Mouse (Mus musculus) hindbrain, embryonic 11.5 days (tissue): ENCODE data around the gene Nes. TPM values are rescaled to one million over a fixed set of nuclear protein-coding genes. Genes with fewer than 3 reads are reported as not detected.

Experiments
- polyA plus RNA-seq: library from polyadenylated mRNA; unstranded; fragments of >200 nt; fragmentation: Nextera tagmentation; extraction: Ambion mirVana; gene quantifications from 2 replicates; pipeline ENCODE4 v1.2.1, GENCODE M21; 2014

The Nes gene
- polyA plus RNA-seq, 1 experiment from 2014 or later = 87.9 TPM

Other genes starting within 250 kb of the Nes start
- 0.40 and 0.83 TPM in 2 replicates for gene Lrrc71, start 222.5 kb upstream of the Nes start, polyA plus RNA-seq
- gene Ntrk1, start 175.9 kb upstream of the Nes start, polyA plus RNA-seq = 6.7 and 8.5 TPM in 2 replicates
- 0.36 and 0.83 TPM in 2 replicates for gene Insrr, start 174.1 kb upstream of the Nes start, polyA plus RNA-seq
- gene Pear1, start 146.8 kb upstream of the Nes start, polyA plus RNA-seq = 8.6 and 10.1 TPM in 2 replicates
- gene Sh2d2a, start 124.3 kb upstream of the Nes start, polyA plus RNA-seq = not detected in 2 replicates
- gene Prcc, start 85.5 kb upstream of the Nes start, polyA plus RNA-seq = 17.6 and 18.6 TPM in 2 replicates
- 202 and 246 TPM in 2 replicates for gene Hdgf, start 64.8 kb upstream of the Nes start, polyA plus RNA-seq
- 78.4 and 83.6 TPM in 2 replicates for gene Mrpl24, start 51.6 kb upstream of the Nes start, polyA plus RNA-seq
- gene Isg20l2, start 40.8 kb upstream of the Nes start, polyA plus RNA-seq = 42.5 and 55.2 TPM in 2 replicates
- gene Rrnad1, start 40.4 kb upstream of the Nes start, polyA plus RNA-seq = 13.7 and 17.9 TPM in 2 replicates
- gene Crabp2, start 22.4 kb upstream of the Nes start, polyA plus RNA-seq = 738 and 794 TPM in 2 replicates
- 0.21 and 0.82 TPM in 2 replicates for gene Bcan, start 29.2 kb downstream of the Nes start, polyA plus RNA-seq
- not detected in 2 replicates for gene Hapln2, start 56.5 kb downstream of the Nes start, polyA plus RNA-seq
- 34.4 and 37.4 TPM in 2 replicates for gene Gpatch4, start 72.0 kb downstream of the Nes start, polyA plus RNA-seq
- gene Naxe, start 87.4 kb downstream of the Nes start, polyA plus RNA-seq = 133 and 138 TPM in 2 replicates
- gene Ttc24, start 107.2 kb downstream of the Nes start, polyA plus RNA-seq = not detected in 2 replicates
- 10.5 and 13.5 TPM in 2 replicates for gene Iqgap3, start 110.9 kb downstream of the Nes start, polyA plus RNA-seq
- 12.0 and 12.3 TPM in 2 replicates for gene Mef2d, start 171.3 kb downstream of the Nes start, polyA plus RNA-seq